Mouse (Mus musculus) CH12.LX (cell line): Measurements from ENCODE around the gene Col5a3. TPM values are rescaled to one million over a fixed set of nuclear protein-coding genes. Genes with fewer than 3 reads are reported as not detected.

ENCODE experiments used
- DNase-seq: peaks from one replicate; pipeline ENCODE4 v3.0.0-alpha.2; 2013; ENCODE audit errors: extremely low read depth
- H3K27ac ChIP-seq: 2 replicates; pipeline ENCODE4 v1.5.1; 2012; ENCODE audit warnings: low read depth, mild to moderate bottlenecking, control low read depth, moderate library complexity; ENCODE audit not compliant: insufficient read depth
- H3K27me3 ChIP-seq: replicated peaks from 2 replicates; pipeline ENCODE3; 2012; ENCODE audit warnings: inconsistent platforms
- H3K36me3 ChIP-seq, 2 experiments: replicated peaks in 1 of 2; 2 replicates each; pipeline versions ENCODE3 to v1.6.1; 2012; ENCODE audit warnings: inconsistent platforms in 1 of 2, low read length in 1 of 2, mild to moderate bottlenecking in 1 of 2, mixed read lengths in 1 of 2, moderate library complexity in 1 of 2; ENCODE audit not compliant: control insufficient read depth in 1 of 2, insufficient read depth in 1 of 2
- H3K4me1 ChIP-seq, 2 experiments: 2 replicates each; pipeline ENCODE4 v1.6.1; 2012; ENCODE audit warnings: inconsistent platforms in 1 of 2, moderate library complexity in 1 of 2; ENCODE audit not compliant: insufficient read depth in 2 of 2, control insufficient read depth in 1 of 2
- H3K4me2 ChIP-seq: 2 replicates; pipeline ENCODE4 v1.6.1; 2012; ENCODE audit warnings: low read depth, mild to moderate bottlenecking, control low read depth; ENCODE audit not compliant: poor library complexity, insufficient read depth, severe bottlenecking
- H3K4me3 ChIP-seq, 3 experiments: fragments of 150-350 bp in 1 of 3; sonication (generic) in 1 of 3; replicated peaks in 1 of 3; 2 replicates each; pipeline versions ENCODE3 to v1.5.1; 2011 to 2012; ENCODE audit warnings: low read depth in 2 of 3, low read length in 2 of 3, mild to moderate bottlenecking in 2 of 3, moderate library complexity in 2 of 3, control low read depth in 1 of 3, improper control_type of control experiment in 1 of 3, inconsistent platforms in 1 of 3, mixed read lengths in 1 of 3; ENCODE audit not compliant: poor library complexity in 1 of 3
- H3K79me2 ChIP-seq: replicated peaks from 2 replicates; pipeline ENCODE4 v1.6.1; 2012; ENCODE audit warnings: mild to moderate bottlenecking, moderate library complexity; ENCODE audit not compliant: control insufficient read depth, poor library complexity, insufficient read depth, severe bottlenecking; ENCODE audit errors: extremely low read depth
- H3K9ac ChIP-seq: 2 replicates; pipeline ENCODE4 v1.6.1; 2012; ENCODE audit warnings: low read depth, mild to moderate bottlenecking, control low read depth, moderate library complexity; ENCODE audit not compliant: insufficient read depth
- H3K9me3 ChIP-seq: replicated peaks from 2 replicates; pipeline ENCODE3; 2012; ENCODE audit warnings: low read length, inconsistent platforms, mixed read lengths
- BHLHE40 ChIP-seq: IDR thresholded peaks from 2 replicates; pipeline ENCODE4 v1.6.1; 2011; ENCODE audit warnings: mild to moderate bottlenecking, low read depth, low read length, improper control_type of control experiment
- CHD1 ChIP-seq: IDR thresholded peaks from 2 replicates; pipeline ENCODE4 v1.6.1; 2012; ENCODE audit warnings: low read depth, low read length, improper control_type of control experiment, inconsistent platforms
- ELF1 ChIP-seq: IDR thresholded peaks from 2 replicates; pipeline ENCODE4 v1.6.1; 2014; ENCODE audit warnings: low read depth, mild to moderate bottlenecking, inconsistent platforms, low read length, improper control_type of control experiment
- HCFC1 ChIP-seq: IDR thresholded peaks from 2 replicates; pipeline ENCODE4 v1.6.1; 2012; ENCODE audit warnings: low read depth, mild to moderate bottlenecking, inconsistent platforms, low read length, improper control_type of control experiment
- KAT2A ChIP-seq: IDR thresholded peaks from 2 replicates; pipeline ENCODE4 v1.6.1; 2012; ENCODE audit warnings: low read length, improper control_type of control experiment, inconsistent platforms; ENCODE audit not compliant: insufficient replicate concordance
- MAFK ChIP-seq: IDR thresholded peaks from 2 replicates; pipeline ENCODE4 v1.6.1; 2011; ENCODE audit warnings: low read length, improper control_type of control experiment; ENCODE audit not compliant: insufficient replicate concordance
- MAX ChIP-seq: IDR thresholded peaks from 2 replicates; pipeline ENCODE4 v1.6.1; 2011; ENCODE audit warnings: low read length, improper control_type of control experiment
- MAZ ChIP-seq: IDR thresholded peaks from 2 replicates; pipeline ENCODE4 v1.6.1; 2012; ENCODE audit warnings: low read depth, mild to moderate bottlenecking, inconsistent platforms, low read length, improper control_type of control experiment, moderate library complexity
- MXI1 ChIP-seq: IDR thresholded peaks from 2 replicates; pipeline ENCODE4 v1.6.1; 2011; ENCODE audit warnings: mild to moderate bottlenecking, low read depth, low read length, improper control_type of control experiment
- NELFE ChIP-seq: IDR thresholded peaks from 2 replicates; pipeline ENCODE4 v1.6.1; 2011; ENCODE audit warnings: low read depth, low read length, improper control_type of control experiment
- NRF1 ChIP-seq: IDR thresholded peaks from 2 replicates; pipeline ENCODE4 v1.6.1; 2014; ENCODE audit warnings: low read depth, mild to moderate bottlenecking, inconsistent platforms, low read length, improper control_type of control experiment, moderate library complexity
- RCOR1 ChIP-seq: conservative IDR thresholded peaks from 2 replicates; pipeline ENCODE4 v1.6.1; 2012; ENCODE audit warnings: low read depth, mild to moderate bottlenecking, inconsistent platforms, low read length, improper control_type of control experiment
- SIN3A ChIP-seq: IDR thresholded peaks from 2 replicates; pipeline ENCODE4 v1.6.1; 2012; ENCODE audit warnings: low read length, improper control_type of control experiment, inconsistent platforms
- SMC3 ChIP-seq: IDR thresholded peaks from 2 replicates; pipeline ENCODE4 v1.6.1; 2011; ENCODE audit warnings: low read depth, low read length, improper control_type of control experiment
- TBP ChIP-seq: conservative IDR thresholded peaks from 2 replicates; pipeline ENCODE4 v1.6.1; 2011; ENCODE audit warnings: low read depth, low read length, improper control_type of control experiment
- USF1 ChIP-seq: IDR thresholded peaks from 2 replicates; pipeline ENCODE4 v1.6.1; 2014; ENCODE audit warnings: low read depth, mild to moderate bottlenecking, inconsistent platforms, low read length, improper control_type of control experiment
- ZKSCAN1 ChIP-seq: IDR thresholded peaks from 2 replicates; pipeline ENCODE4 v1.6.1; 2012; ENCODE audit warnings: low read depth, inconsistent platforms, low read length, improper control_type of control experiment, borderline replicate concordance
- ZNF384 ChIP-seq: IDR thresholded peaks from 2 replicates; pipeline ENCODE4 v1.6.1; 2012; ENCODE audit warnings: low read depth, low read length, improper control_type of control experiment, inconsistent platforms
- dilution Hi-C: fragments of 300-500 bp; cut with MboI; formaldehyde crosslinking; loops from 2 replicates; pipeline ENCODE4 v1.14.3; 2020; ENCODE audit warnings: low sequenced_read_pairs; ENCODE audit not compliant: extremely low pct_unique_long_range_greater_than_20kb, extremely low pct_ligation_motif_present
- in situ Hi-C: fragments of 300-500 bp; cut with MboI; formaldehyde crosslinking; loops from 3 replicates; pipeline ENCODE4 v1.14.3; 2019; ENCODE audit warnings: low sequenced_read_pairs, low pct_ligation_motif_present, low pct_unique_long_range_greater_than_20kb, mixed read lengths
- polyA plus RNA-seq: library from polyadenylated mRNA; unstranded; fragments of >175 nt; gene quantifications from 2 replicates; pipeline ENCODE4 v1.2.1, GENCODE M21; 2012; ENCODE audit warnings: low read depth; ENCODE audit not compliant: insufficient read length
- total RNA-seq, 2 experiments: library from RNA; depleted of rRNA; stranded (reverse); fragments of 300-350 nt in 1 of 2; fragments of >200 nt in 1 of 2; gene quantifications; 2 replicates each; pipeline ENCODE4 v1.2.3; 2012 to 2014

Gene Col5a3
- total RNA-seq (2012; rRNA removed) (0.08 and 0.25 TPM in 2 replicates), total RNA-seq (2014; rRNA removed) (not detected in 2 replicates), polyA plus RNA-seq (0.04 TPM in 1 of 2 replicates, not detected in the other)

- H3K36me3 ChIP-seq, result no peaks in the 10 kb centered on the region
- H3K4me1 ChIP-seq, result peaks cover 6 to 14% of the 10 kb centered on the region in 2 experiments
- H3K9me3 ChIP-seq, result no peaks in the 10 kb centered on the region
- H3K4me2 ChIP-seq, result peak within 1 kb of the TSS; percentile 18; the same call in 1 of the 2 replicates
- dilution Hi-C loops, result no loop called here
- peak within 1 kb of the TSS in 1 of 3 experiments; percentile 34 for H3K4me3 ChIP-seq
- no peak for TF ChIP-seq RCOR1
- 0 out of 2 replicates have a peak, but pooled peaks have one; percentile 31 for TF ChIP-seq MAZ
- TF ChIP-seq HCFC1, result 0 out of 2 replicates have a peak, but pooled peaks have one; percentile 11
- 0 out of 2 replicates have a peak, but pooled peaks have one; percentile 20 for TF ChIP-seq ELF1
- H3K27ac ChIP-seq, result no peak within 1 kb of the TSS
- DNase-seq, result no peak
- no peaks in the 10 kb centered on the region for H3K79me2 ChIP-seq
- H3K9ac ChIP-seq, result no peak within 1 kb of the TSS
- peaks cover 82% of the 10 kb centered on the region for H3K27me3 ChIP-seq
- in situ Hi-C loops, result no loop called here
Observed at GRCm38 (mm10) chr9:20814521-20815272, at the start of gene Col5a3. TSS of gene Col5a3 (minus strand) at chr9:20815067.

- dilution Hi-C loops, result no loop called here
- TF ChIP-seq TBP (no peak), CHD1 (no peak), SMC3 (no peak), NRF1 (no peak), MAFK (no peak), SIN3A (no peak), MXI1 (no peak), ZNF384 (no peak), BHLHE40 (no peak), NELFE (no peak), USF1 (no peak), KAT2A (no peak), ZKSCAN1 (no peak), MAX (no peak), RCOR1 (no peak), MAZ (no peak)
- TF ChIP-seq, all 38 proteins: peak for 0
- Histone ChIP-seq H3K9ac (no peak overlapping the region), H3K4me1 (peaks cover 5 to 7% of the 10 kb centered on the region in 2 experiments; a peak in 2 of 4 replicates), H3K27ac (no peak overlapping the region), H3K4me2 (no peak overlapping the region), H3K4me3 (no peak overlapping the region), H3K79me2 (no peaks in the 10 kb centered on the region), H3K9me3 (no peaks in the 10 kb centered on the region), H3K36me3 (no peaks in the 10 kb centered on the region), H3K27me3 (peaks cover 58% of the 10 kb centered on the region)
- in situ Hi-C loops, result no loop called here
- DNase-seq, result no peak
Observed at GRCm38 (mm10) chr9:20862225-20862624, 47.4 kb upstream of the Col5a3 start.
